Mouse (Mus musculus) lung, embryonic 16.5 days (tissue): ENCODE results near the gene Olfr918. TPM values are rescaled to one million over a fixed set of nuclear protein-coding genes. Genes with fewer than 3 reads are reported as not detected.

ENCODE experiments used
- polyA plus RNA-seq: library from polyadenylated mRNA; unstranded; fragments of >200 nt; fragmentation: Nextera tagmentation; extraction: Ambion mirVana; gene quantifications from 2 replicates; pipeline ENCODE4 v1.2.1, GENCODE M21; 2015

The Olfr918 gene
- polyA plus RNA-seq, 1 experiment from 2014 or later = not detected

Other genes with a start within 250 kb of the Olfr918 start
- not detected in 2 replicates for gene Olfr901, start 245.1 kb downstream of the Olfr918 start, polyA plus RNA-seq
- gene Olfr902, start 226.9 kb downstream of the Olfr918 start, polyA plus RNA-seq = not detected in 2 replicates
- gene Olfr904, start 211.5 kb downstream of the Olfr918 start, polyA plus RNA-seq = not detected in 2 replicates
- gene Olfr905, start 203.5 kb downstream of the Olfr918 start, polyA plus RNA-seq = not detected in 2 replicates
- not detected in 2 replicates for gene Olfr906, start 187.5 kb downstream of the Olfr918 start, polyA plus RNA-seq
- not detected in 2 replicates for gene Olfr907, start 178.8 kb downstream of the Olfr918 start, polyA plus RNA-seq
- not detected in 2 replicates for gene Olfr911-ps1, start 153.0 kb downstream of the Olfr918 start, polyA plus RNA-seq
- not detected in 2 replicates for gene Olfr910, start 136.8 kb downstream of the Olfr918 start, polyA plus RNA-seq
- not detected in 2 replicates for gene Olfr912, start 94.4 kb downstream of the Olfr918 start, polyA plus RNA-seq
- gene Olfr913, start 81.8 kb downstream of the Olfr918 start, polyA plus RNA-seq = not detected in 2 replicates
- not detected in 2 replicates for gene Olfr914, start 69.5 kb downstream of the Olfr918 start, polyA plus RNA-seq
- gene Olfr916, start 14.7 kb downstream of the Olfr918 start, polyA plus RNA-seq = not detected in 2 replicates
- not detected in 2 replicates for gene Olfr917, start 8.8 kb downstream of the Olfr918 start, polyA plus RNA-seq
- gene Olfr919, start 29.1 kb upstream of the Olfr918 start, polyA plus RNA-seq = not detected in 2 replicates
- gene Vwa5a, start 43.7 kb upstream of the Olfr918 start, polyA plus RNA-seq = 21.1 and 25.4 TPM in 2 replicates
- gene Olfr920, start 77.7 kb upstream of the Olfr918 start, polyA plus RNA-seq = not detected in 2 replicates
- gene Olfr921, start 98.5 kb upstream of the Olfr918 start, polyA plus RNA-seq = not detected in 2 replicates
- not detected in 2 replicates for gene Olfr922, start 140.0 kb upstream of the Olfr918 start, polyA plus RNA-seq
- gene Olfr923, start 151.9 kb upstream of the Olfr918 start, polyA plus RNA-seq = not detected in 2 replicates
- not detected in 2 replicates for gene Olfr924, start 169.8 kb upstream of the Olfr918 start, polyA plus RNA-seq
- not detected in 2 replicates for gene Olfr26, start 180.5 kb upstream of the Olfr918 start, polyA plus RNA-seq
- gene Olfr926, start 202.5 kb upstream of the Olfr918 start, polyA plus RNA-seq = not detected in 2 replicates